Mouse (Mus musculus) forebrain, embryonic 14.5 days (tissue): Measurements from ENCODE around the gene Arhgap19. TPM values are rescaled to one million over a fixed set of nuclear protein-coding genes. Genes with fewer than 3 reads are reported as not detected.
A peak's percentile ranks its signal among the peaks of the same experiment; 100 is the strongest.
"Not testable (repeated sequence)": the region's sequence is repeated elsewhere in the genome, so short reads cannot be mapped to it uniquely, and the experiment has no call there.

Source experiments
- ATAC-seq: fragments of 200-750 bp; cut with Nextera tagmentation; 2 replicates; pipeline ENCODE4 v1.8.0; 2017; ENCODE audit warnings: mild to moderate bottlenecking, moderate library complexity
- DNase-seq: peaks from one replicate; pipeline ENCODE4 v3.0.0-alpha.2; 2015; ENCODE audit warnings: low spot score
- H3K27ac ChIP-seq: fragments of 300-500 bp; sonication (generic); 2 replicates; pipeline ENCODE4 v1.5.1; 2014; ENCODE audit warnings: low read depth, mild to moderate bottlenecking, control low read depth, low read length, moderate library complexity
- H3K27me3 ChIP-seq: fragments of 300-500 bp; sonication (generic); replicated peaks from 2 replicates; pipeline ENCODE4 v1.6.1; 2014; ENCODE audit warnings: low read length, control low read depth, mixed read lengths; ENCODE audit not compliant: control insufficient read depth, insufficient read depth
- H3K36me3 ChIP-seq: fragments of 300-500 bp; sonication (generic); 2 replicates; pipeline ENCODE4 v1.6.1; 2014; ENCODE audit warnings: low read length, control low read depth; ENCODE audit not compliant: control insufficient read depth, insufficient read depth
- H3K4me1 ChIP-seq: fragments of 300-500 bp; sonication (generic); 2 replicates; pipeline ENCODE4 v1.6.1; 2014; ENCODE audit warnings: antibody characterized with exemption, low read length, control low read depth; ENCODE audit not compliant: control insufficient read depth, insufficient read depth
- H3K4me2 ChIP-seq: fragments of 300-500 bp; sonication (generic); 2 replicates; pipeline ENCODE4 v1.6.1; 2014; ENCODE audit warnings: mild to moderate bottlenecking, control low read depth, low read length
- H3K4me3 ChIP-seq: fragments of 300-500 bp; sonication (generic); 2 replicates; pipeline ENCODE4 v1.5.1; 2014; ENCODE audit warnings: low read depth, low read length, control low read depth
- H3K9ac ChIP-seq: fragments of 300-500 bp; sonication (generic); 2 replicates; pipeline ENCODE4 v1.6.1; 2014; ENCODE audit warnings: mild to moderate bottlenecking, low read length, control low read depth, moderate library complexity
- H3K9me3 ChIP-seq: fragments of 300-500 bp; sonication (generic); replicated peaks from 2 replicates; pipeline ENCODE4 v1.6.1; 2016; ENCODE audit warnings: low read length, control low read depth, mixed read lengths; ENCODE audit not compliant: control insufficient read depth
- WGBS: fragments of 180-500 bp; shearing (Covaris S2); extraction: QIAGEN DNeasy Blood & Tissue Kit; methylation state at CpG from one replicate; pipeline ENCODE4 v1.1.7; 2014; 5-methylcytosine and 5-hydroxymethylcytosine counted together
- polyA plus RNA-seq: library from polyadenylated mRNA; unstranded; fragments of >200 nt; fragmentation: Nextera tagmentation; extraction: Ambion mirVana; gene quantifications from 2 replicates; pipeline ENCODE4 v1.2.1, GENCODE M21; 2014

Arhgap19 gene
- 11.2 and 12.6 TPM in 2 replicates for polyA plus RNA-seq

GRCm38 (mm10) chr19:41801742-41802369, at the start of gene Arhgap19:
Arhgap19 (minus strand) TSS chr19:41802047.
- peak within 1 kb of the TSS; percentile 87 for H3K4me3 ChIP-seq
- ATAC-seq (peak; percentile 100), DNase-seq (peak; percentile 99)
- H3K4me1 ChIP-seq: 0 out of 2 replicates have a peak, but pooled peaks cover 2% of the 10 kb centered on the region
- H3K36me3 ChIP-seq: no peaks in the 10 kb centered on the region
- H3K27me3 ChIP-seq: no peaks in the 10 kb centered on the region
- under 1% methylated on average over 46 of the region's 48 CpGs for WGBS
- H3K9ac ChIP-seq: peak within 1 kb of the TSS; percentile 82
- peak within 1 kb of the TSS; percentile 33; the same call in 1 of the 2 replicates for H3K27ac ChIP-seq
- H3K9me3 ChIP-seq: no peaks in the 10 kb centered on the region
- peak within 1 kb of the TSS; percentile 79 for H3K4me2 ChIP-seq

DNA sequence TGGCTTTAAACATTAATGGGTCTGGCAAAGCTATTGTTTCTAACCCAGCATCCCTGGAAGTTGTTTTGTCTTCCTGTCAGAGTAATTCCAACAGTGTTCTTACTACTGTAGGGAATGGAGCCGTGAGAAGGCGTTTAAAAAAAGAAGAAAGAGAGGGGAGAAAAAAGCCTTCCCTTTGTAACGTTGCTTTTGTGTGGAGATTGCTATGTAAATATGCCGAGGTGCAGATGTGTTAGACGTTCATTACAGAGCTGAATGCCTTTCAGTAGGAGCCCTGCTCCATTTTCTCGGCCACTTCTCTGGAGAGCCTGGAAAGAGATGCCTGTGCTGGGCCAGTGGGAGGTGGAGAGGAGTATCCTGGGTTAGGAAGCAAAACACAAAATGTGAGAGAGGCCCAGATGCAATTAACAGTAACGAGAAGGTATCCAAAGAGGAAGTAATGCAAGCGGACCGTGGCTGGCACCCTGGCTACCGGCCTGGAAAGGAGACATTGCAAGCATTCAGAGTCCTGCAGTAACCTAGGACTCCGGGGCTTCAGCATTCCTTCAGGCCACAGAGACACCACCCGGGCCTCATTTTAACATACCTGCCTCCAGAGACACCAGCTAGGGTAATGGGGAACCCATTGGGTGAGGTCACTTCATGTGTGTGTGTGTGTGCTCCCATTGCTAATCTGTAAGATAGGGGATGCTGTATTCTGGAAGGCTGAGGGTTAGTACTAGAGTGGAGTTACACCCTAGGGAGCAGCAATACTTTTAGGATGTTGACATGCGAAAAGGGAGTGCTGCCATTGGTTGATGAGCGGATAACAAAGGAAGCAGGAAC, 49.1 kb upstream of the Arhgap19 start:
- Histone ChIP-seq H3K9me3 (no peaks in the 10 kb centered on the region), H3K4me2 (peak overlapping the region; percentile 27), H3K4me1 (peaks cover 31% of the 10 kb centered on the region), H3K36me3 (no peaks in the 10 kb centered on the region), H3K27ac (peak overlapping the region; percentile 89), H3K4me3 (0 out of 2 replicates have a peak overlapping the region, but pooled peaks have one; percentile 0), H3K27me3 (no peaks in the 10 kb centered on the region), H3K9ac (peak overlapping the region; percentile 38)
- DNase-seq: peak; percentile 74
- 9% methylated on average over 14 of the region's 14 CpGs for WGBS
- no peak for ATAC-seq

GRCm38 (mm10) chr19:41850021-41850718, 48.3 kb upstream of the Arhgap19 start:
- H3K4me3 ChIP-seq: no peak overlapping the region
- 5% methylated on average over 6 of the region's 6 CpGs for WGBS

DNA sequence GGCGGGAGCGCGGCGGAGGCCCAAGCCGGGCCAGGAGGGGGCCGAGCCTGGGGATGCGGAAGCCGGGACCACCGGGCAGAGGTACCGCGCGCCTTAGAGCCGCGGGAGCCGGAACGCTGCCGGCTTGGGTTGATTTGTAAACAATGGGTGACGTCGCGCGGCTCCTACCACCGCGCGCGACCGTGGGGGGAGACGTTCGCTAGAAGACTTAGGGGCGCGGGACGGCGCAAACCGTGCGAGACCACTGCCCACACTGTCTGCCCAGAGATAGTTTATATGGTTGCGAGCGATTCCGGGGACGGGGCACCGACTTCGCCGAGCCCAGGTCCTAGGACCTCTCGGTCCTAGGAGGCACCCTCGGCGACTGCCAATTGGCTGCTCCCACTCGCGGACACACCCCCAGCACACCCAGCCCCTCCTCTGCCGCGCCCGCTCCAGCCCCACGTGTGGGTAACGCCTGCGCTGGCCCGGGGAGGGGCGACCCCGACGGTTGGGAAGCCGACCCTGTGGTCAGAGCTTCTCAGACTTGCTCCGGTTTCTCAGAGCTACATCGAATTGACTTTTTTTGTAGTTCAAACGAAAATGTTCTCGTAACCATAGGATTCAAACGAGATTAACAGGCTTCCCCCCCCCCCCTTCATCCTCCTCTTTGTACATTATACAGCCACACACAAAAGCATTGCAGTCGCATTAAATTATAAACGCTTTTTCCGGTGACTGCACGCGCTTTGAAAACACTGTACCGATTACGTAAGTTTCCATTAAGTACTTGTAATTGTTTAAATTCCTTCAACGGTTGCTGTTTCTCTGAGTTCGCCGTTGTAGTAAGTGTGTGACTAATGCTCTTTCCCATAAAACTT, 46.4 kb upstream of the Arhgap19 start, which contains the start of gene Frat2:
Frat2 (minus strand) TSS at position 141 of the 860 bp plus-strand sequence.
- Histone ChIP-seq H3K9ac (peak within 1 kb of the TSS; percentile 90), H3K9me3 (no peaks in the 10 kb centered on the region), H3K27ac (peak within 1 kb of the TSS; percentile 92), H3K27me3 (no peaks in the 10 kb centered on the region), H3K36me3 (no peaks in the 10 kb centered on the region), H3K4me3 (peak within 1 kb of the TSS; percentile 89), H3K4me1 (peaks cover 32% of the 10 kb centered on the region), H3K4me2 (peak within 1 kb of the TSS; percentile 96)
- DNase-seq (peak; percentile 94), ATAC-seq (peak; percentile 95)
- under 1% methylated on average over 72 of the region's 72 CpGs for WGBS

More at GRCm38 (mm10) chr19:41850021-41850718, 48.3 kb upstream of the Arhgap19 start:
- Histone ChIP-seq H3K4me2 (peak overlapping the region; percentile 27), H3K27me3 (no peaks in the 10 kb centered on the region), H3K27ac (peak overlapping the region; percentile 89), H3K9ac (no peak overlapping the region; the same call in 1 of the 2 replicates), H3K4me1 (peaks cover 32% of the 10 kb centered on the region), H3K36me3 (no peaks in the 10 kb centered on the region), H3K9me3 (no peaks in the 10 kb centered on the region)
- ATAC-seq: no peak
- DNase-seq: peak; percentile 37

DNA sequence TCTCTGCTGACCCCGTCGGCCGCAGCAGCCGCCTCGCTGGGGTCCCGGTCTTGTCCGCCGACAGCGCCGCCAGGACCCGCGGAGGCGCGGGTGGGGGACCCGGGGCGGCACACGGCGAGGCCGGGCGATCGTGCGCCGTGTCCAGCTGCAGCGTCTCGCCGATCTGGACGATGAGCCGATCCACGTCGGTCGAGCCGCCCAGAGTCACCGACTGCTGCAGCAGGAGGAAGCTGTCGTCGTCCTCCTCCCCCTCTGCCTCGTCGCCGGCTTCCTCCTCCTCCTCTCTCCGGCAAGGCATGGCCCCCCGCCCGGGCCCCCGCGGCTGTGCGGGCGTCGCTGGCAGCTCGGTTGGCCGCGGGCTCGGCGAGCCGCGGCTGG, 45.8 kb upstream of the Arhgap19 start:
- peak overlapping the region; percentile 92 for H3K27ac ChIP-seq
- H3K27me3 ChIP-seq: not testable (repeated sequence)

GRCm38 (mm10) chr19:41847091-41847581, 45.3 kb upstream of the Arhgap19 start:
- H3K27me3 ChIP-seq: no peaks in the 10 kb centered on the region
- peak overlapping the region; percentile 90 for H3K9ac ChIP-seq
- peak overlapping the region; percentile 96 for H3K4me2 ChIP-seq
- peak overlapping the region; percentile 92 for H3K27ac ChIP-seq
- H3K9me3 ChIP-seq: no peaks in the 10 kb centered on the region
- peak; percentile 47 for DNase-seq
- ATAC-seq: peak; percentile 6
- H3K4me3 ChIP-seq: peak overlapping the region; percentile 89
- WGBS: under 1% methylated on average over 63 of the region's 64 CpGs
- H3K4me1 ChIP-seq: peaks cover 32% of the 10 kb centered on the region
- H3K36me3 ChIP-seq: no peaks in the 10 kb centered on the region

More for the DNA sequence above, 45.8 kb upstream of the Arhgap19 start:
- Histone ChIP-seq H3K4me3 (peak overlapping the region; percentile 89), H3K4me2 (peak overlapping the region; percentile 96), H3K4me1 (peaks cover 32% of the 10 kb centered on the region), H3K9ac (peak overlapping the region; percentile 90)
- 1% methylated on average over 40 of the region's 53 CpGs for WGBS
- ATAC-seq (peak; percentile 60), DNase-seq (peak; percentile 74)
- not testable (repeated sequence) for H3K36me3 ChIP-seq, H3K9me3 ChIP-seq

DNA sequence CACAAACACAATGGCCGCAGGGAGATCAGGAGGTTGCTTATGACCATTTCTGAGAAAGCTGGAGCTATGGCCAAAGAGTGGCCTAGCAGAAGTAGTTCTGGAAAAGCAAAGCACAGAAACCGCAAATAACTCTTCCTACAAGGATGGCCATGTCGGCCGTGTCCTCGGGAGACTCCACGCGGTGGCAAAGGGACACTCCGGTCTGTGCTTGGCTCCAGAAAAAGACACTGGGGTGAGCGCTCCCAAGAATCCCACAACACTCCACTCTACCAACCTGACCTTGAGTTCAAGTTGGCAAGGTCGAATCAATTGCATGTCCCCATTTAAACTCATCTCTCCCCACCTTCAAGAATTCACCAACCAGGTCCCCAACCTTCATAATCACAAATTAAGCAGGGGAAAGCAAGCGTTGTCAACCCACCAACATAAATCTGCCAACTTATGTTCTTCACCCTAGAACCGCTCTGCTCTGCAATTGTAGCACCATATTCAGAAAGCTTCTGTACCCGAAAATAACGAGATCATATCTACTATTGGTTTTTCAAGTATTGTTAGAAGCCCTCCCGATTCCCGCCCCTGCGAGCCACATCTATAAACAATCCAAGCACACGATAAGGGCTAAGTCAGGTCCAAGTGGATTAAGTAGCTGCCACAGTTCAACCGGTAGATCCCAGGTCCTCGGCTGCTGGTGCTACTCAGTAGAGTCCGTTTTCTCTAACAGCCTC, 44.7 kb upstream of the Arhgap19 start:
- Histone ChIP-seq H3K9ac (peak overlapping the region; percentile 90), H3K36me3 (no peaks in the 10 kb centered on the region), H3K4me1 (peaks cover 28% of the 10 kb centered on the region), H3K27me3 (no peaks in the 10 kb centered on the region), H3K4me3 (peak overlapping the region; percentile 89), H3K9me3 (no peaks in the 10 kb centered on the region), H3K4me2 (peak overlapping the region; percentile 96), H3K27ac (peak overlapping the region; percentile 92; the same call in 1 of the 2 replicates)
- ATAC-seq (no peak), DNase-seq (no peak)
- WGBS: 6% methylated on average over 21 of the region's 21 CpGs
